Mouse (Mus musculus): ENCODE measurements at regions not wholly inside any gene's neighbourhood (a gene's known extent, or its start where the extent isn't known, plus 50 kb on each side); places are given as distances from the start of the nearest gene placed in this dataset.

GRCm38 (mm10) chr9:113413851-113414250 is 294.2 kb downstream of the Pdcd6ip start:
- TF ChIP-seq GATA1 (IDR thresholded peaks at IDR 0.05; ENCODE audit: low read length): no peak

- TF ChIP-seq GATA1 (IDR thresholded peaks at IDR 0.05; ENCODE audit: low read length): no peak
Measured at GRCm38 (mm10) chr9:113411638-113412037, 296.4 kb downstream of the Pdcd6ip start.

DNA sequence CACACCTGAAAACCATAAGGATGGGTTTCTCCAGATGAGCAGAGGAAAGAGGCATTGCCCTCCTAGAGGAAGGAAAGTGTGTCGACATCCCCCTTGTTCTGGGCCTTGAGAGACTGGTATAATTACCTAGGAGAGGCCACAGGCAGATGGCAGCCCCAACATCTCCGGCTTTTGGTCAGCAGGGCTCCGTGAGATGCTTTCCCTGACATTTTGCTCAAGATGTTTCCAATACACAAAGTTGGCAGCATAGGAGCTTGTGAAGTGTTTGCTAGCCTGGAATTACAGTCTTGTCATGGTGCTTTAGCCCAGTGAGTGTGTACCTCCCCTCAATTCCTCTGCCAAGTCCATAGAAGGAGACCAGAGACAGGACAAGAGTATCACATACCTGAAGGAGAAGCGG is 299.5 kb downstream of the Pdcd6ip start:
- TF ChIP-seq GATA1 (IDR thresholded peaks at IDR 0.05; ENCODE audit: low read length): no peak

GRCm38 (mm10) chr9:113394320-113394719 is 313.7 kb downstream of the Pdcd6ip start:
- no peak for TF ChIP-seq GATA1 (IDR thresholded peaks at IDR 0.05; ENCODE audit: low read length)

DNA sequence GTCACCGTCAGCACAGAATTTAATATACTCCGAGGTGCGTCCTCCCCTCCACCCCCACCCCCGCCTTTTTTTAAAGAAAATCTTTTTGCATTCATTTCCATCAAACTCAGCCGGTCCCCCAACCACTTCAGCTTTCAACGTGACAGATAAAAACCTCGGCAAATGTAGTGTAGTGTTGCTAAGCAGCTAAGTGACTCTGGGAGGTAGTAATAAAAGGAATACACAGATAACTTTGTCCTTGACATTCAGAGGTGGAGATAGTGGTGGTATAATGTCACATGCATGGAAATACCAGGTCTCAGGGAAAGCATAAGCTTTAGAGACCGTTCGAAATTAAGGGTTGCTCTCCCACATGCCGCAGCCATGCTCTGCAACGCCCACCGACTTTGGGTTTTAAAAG is 320.7 kb downstream of the Pdcd6ip start:
- TF ChIP-seq GATA1 (IDR thresholded peaks at IDR 0.05; ENCODE audit: low read length): no peak

- no peak for TF ChIP-seq GATA1 (IDR thresholded peaks at IDR 0.05; ENCODE audit: low read length)
Measured at GRCm38 (mm10) chr9:113381591-113382110, 326.4 kb downstream of the Pdcd6ip start.

DNA sequence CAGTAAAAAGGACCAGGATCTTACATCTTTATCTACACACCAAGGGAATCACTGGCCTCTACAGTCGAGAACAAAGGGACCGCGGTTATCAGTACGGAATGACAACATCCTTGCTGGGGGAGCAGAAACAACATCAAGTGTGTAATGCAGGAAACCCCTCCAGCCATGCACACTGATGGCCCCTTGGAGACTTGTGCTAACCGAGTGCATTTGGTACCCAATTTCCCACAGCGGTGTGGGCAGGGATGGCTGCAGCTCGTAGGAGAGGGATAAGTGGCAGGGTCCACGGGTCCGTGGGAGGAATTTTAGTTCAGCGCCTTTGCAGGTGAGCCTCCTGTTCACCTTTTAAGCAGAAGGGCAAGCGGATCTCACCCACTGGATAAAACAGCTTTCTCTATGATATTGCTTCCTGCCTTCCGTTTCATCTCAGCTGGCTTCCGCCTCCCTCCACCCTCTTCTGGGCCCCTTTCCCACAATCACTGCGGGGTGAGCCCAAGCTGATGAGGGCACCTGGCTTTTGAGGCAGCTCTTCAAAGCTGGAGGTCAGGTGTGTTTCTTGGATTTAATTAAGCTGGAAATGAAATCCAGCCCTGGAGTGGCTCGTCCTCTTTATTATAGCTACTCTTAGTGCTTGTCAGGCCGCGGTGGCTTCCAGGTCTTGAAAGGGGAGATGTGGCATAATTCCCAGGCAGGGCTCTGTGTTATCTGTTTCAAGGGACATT is 327.5 kb downstream of the Pdcd6ip start:
- no peak for TF ChIP-seq GATA1 (IDR thresholded peaks at IDR 0.05; ENCODE audit: low read length)

DNA sequence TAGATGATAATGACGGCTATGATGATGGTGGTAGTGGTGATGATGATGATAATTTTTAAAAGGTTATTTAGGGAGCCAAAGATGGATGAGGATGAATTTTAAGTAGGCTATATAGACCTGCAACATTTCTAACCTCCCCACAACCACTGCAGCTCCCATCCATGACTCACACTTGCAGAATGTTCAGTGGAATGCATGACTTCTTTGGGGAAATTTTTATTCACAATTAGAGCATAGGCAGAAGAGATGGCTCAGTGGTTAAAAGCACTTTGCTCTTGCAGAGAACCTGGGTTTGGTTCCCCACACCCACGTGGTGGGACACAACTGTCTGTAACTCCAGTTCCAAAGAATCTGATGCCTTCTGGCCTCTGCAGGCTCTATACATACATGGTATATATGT is 329.5 kb downstream of the Pdcd6ip start:
- TF ChIP-seq GATA1 (IDR thresholded peaks at IDR 0.05; ENCODE audit: low read length): no peak

GRCm38 (mm10) chr9:113371718-113372306 is 336.2 kb downstream of the Pdcd6ip start:
- TF ChIP-seq GATA1 (IDR thresholded peaks at IDR 0.05; ENCODE audit: low read length): no peak

DNA sequence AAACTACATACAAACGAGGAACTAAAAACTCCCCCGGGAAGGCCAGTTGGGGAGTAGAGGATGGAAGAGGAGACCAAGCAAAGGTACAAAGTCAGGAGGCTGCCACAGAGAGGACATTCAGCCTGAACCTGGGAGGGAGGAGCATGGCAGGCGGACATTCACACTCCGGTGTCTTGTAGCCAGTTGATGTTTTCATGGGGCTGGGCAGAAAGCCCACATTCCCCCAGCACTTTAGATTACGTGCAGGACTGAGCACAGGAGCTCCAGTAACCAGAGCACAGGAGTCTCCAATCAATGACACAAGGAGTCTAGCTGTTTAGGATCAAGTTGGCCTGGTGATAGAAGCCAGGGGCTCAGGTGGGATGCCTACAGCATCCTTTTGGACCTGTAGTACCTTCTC is 360.1 kb downstream of the Pdcd6ip start:
- TF ChIP-seq GATA1 (IDR thresholded peaks at IDR 0.05; ENCODE audit: low read length): no peak

DNA sequence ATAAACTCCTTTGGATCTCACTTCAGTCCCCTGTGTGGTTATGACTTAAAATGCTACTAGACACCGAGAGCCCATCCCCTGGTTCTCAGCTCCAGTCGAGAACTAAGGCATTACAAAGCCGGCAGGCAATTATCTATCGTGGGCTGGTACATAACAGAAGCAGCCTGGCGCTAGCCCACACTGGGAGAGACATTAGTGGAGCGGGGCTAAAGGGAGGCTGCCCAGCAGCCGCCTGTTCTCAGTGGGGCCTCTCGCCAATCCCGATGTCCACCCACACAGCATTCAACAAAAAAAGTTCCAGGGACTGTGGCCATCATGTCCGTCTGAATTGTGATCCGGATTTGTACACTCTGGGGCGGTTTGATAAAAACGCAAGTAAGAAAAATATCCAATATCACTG is 361.5 kb downstream of the Pdcd6ip start:
- TF ChIP-seq GATA1 (IDR thresholded peaks at IDR 0.05; ENCODE audit: low read length): no peak

DNA sequence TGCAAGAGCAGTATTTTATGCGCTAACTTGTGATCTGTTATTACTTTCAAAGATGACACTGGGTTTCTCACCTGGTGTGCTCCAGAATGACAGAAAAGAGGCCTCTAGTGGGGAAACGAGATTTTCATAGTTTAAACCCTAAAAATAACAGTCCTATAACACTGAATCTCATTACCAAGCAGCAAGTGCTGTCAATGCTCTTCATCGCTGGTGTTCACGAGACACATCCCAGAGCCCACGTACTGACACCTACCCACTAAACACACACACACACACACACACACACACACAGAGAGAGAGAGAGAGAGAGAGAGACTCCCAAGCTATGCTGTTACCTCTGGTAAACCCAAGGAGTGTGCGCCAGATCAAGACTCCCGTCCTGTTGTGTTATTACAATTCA is 365.9 kb downstream of the Pdcd6ip start:
- TF ChIP-seq GATA1 (IDR thresholded peaks at IDR 0.05; ENCODE audit: low read length): no peak

DNA sequence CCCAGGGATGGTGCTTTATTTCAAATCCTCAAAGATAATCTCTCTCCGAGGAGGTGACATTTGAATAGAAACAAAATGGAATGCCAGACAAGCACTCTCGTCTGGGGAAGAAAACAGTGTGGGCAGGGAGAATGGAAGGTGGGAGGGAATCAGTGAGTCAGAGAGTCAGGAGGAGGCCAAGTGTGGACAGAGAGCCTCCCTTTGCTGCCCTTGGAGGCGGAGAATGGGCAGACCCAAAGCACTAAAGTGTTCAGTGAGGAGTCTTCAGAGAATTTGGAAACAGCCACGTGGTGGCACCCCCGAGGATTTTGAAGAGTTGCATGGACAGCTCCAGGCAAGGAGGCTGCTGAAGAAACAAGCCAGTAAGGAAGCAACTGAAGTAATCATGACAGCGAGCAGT is 367.2 kb downstream of the Pdcd6ip start:
- no peak for TF ChIP-seq GATA1 (IDR thresholded peaks at IDR 0.05; ENCODE audit: low read length)

DNA sequence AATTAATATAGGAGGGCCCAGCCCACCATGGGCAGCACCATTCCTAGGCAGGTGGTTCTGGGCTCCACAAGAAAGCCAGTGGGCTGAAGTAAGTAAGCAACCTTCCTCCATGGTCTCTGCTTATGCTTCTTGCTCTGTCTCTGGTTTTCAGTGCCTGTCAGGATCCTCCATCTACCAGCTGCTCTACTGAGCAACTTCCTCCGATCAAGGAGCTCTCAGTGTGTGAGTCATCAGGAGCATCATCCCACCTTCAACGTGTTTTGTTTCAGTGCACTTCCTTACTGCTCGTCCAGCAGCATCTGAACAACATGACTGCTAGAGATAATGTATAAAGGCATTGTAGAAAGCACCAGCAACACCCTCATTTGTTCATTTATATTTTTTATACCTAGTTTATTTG is 368.0 kb downstream of the Pdcd6ip start:
- TF ChIP-seq GATA1 (IDR thresholded peaks at IDR 0.05; ENCODE audit: low read length): no peak

DNA sequence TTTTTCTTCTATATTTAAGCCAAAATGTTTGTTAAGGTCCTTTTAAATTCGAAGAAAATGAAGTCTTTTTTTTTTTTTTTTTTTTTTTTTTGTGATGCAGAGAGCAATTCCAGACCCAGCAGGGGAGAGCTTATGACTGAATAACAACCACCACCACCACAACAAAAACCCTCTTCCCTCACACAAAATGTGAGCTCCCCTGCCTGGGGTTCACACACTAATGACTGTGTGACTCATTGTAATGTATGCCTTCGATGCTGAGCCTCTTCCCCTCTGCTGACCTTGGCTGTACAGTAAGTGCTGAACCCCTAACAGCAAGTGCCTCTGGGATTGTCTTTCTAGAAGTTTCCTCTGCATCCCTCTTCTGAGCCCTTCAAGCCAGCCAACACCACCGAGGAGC is 383.6 kb downstream of the Pdcd6ip start:
- TF ChIP-seq GATA1 (IDR thresholded peaks at IDR 0.05; ENCODE audit: low read length): no peak

- no peak for TF ChIP-seq GATA1 (IDR thresholded peaks at IDR 0.05; ENCODE audit: low read length)
Measured at GRCm38 (mm10) chr9:113309707-113310574, 398.1 kb downstream of the Pdcd6ip start.

All from G1E-ER4 (cell line).